Mouse (Mus musculus) ES-Bruce4 (cell line): ENCODE measurements around the gene Fgfr1op.
"Not testable (repeated sequence)": the region's sequence is repeated elsewhere in the genome, so short reads cannot be mapped to it uniquely, and the experiment has no call there.

Experiments
- CTCF ChIP-seq: IDR thresholded peaks from one replicate; pipeline ENCODE4 v1.8.1; 2011; ENCODE audit warnings: low read depth, low read length
- EP300 ChIP-seq: IDR thresholded peaks from 2 replicates; pipeline ENCODE4 v1.6.1; 2011; ENCODE audit warnings: low read depth, low read length; ENCODE audit not compliant: insufficient read depth

- not testable (repeated sequence) for TF ChIP-seq CTCF, EP300
Measured at GRCm38 (mm10) chr17:8129578-8129977, 35.7 kb upstream of the Fgfr1op start.
